Mouse (Mus musculus): ENCODE measurements at regions not wholly inside any gene's neighbourhood (a gene's known extent, or its start where the extent isn't known, plus 50 kb on each side); places are given as distances from the start of the nearest gene placed in this dataset.
A peak's percentile ranks its signal among the peaks of the same experiment; 100 is the strongest.

DNA sequence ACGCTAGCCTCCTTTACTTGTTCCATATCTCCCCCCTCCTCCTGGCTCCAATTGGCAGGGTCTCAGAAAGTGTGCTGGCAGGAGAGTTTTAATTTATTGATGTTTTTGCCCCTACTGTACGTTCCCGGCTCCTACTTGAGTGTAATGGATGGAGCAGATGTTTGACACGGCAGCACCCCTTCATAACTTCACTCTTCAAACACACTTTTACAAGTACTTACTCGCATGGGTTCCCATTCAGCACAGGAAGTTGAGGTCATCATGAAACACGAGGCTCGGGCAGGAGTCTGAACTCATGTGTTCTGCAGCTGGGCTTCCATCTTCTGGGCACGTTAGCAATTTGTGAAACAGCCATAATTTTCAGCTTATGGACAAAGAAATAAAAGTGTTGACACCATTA lies 504.3 kb upstream of the Mgmt start:
- ATAC-seq (replicated peaks; ENCODE audit: low read depth, poor library complexity, severe bottlenecking): no peak

DNA sequence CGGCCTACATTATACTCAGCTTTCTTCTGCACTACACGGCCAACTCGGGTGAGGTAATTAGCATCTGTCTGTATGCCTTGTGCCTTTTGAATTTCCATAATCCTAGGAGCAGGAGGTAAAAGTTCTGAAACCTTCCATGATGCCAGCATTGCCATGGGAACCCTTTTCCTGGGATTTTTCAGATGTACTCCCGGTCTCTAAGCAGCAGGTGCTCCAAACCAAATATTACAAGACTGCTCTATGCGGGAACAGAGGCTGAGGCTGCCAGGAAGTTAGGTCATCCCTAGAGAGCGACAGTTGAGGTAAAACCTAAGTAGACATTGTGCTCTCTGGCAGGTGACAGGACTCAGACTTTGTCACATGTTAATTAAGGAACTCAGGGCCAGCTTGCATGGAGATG lies 501.0 kb upstream of the Mgmt start:
- ATAC-seq (replicated peaks; ENCODE audit: low read depth, poor library complexity, severe bottlenecking): no peak

- ATAC-seq (replicated peaks; ENCODE audit: low read depth, poor library complexity, severe bottlenecking): no peak
These were observed 498.6 kb upstream of the Mgmt start for GRCm38 (mm10) chr7:136395838-136396237.

DNA sequence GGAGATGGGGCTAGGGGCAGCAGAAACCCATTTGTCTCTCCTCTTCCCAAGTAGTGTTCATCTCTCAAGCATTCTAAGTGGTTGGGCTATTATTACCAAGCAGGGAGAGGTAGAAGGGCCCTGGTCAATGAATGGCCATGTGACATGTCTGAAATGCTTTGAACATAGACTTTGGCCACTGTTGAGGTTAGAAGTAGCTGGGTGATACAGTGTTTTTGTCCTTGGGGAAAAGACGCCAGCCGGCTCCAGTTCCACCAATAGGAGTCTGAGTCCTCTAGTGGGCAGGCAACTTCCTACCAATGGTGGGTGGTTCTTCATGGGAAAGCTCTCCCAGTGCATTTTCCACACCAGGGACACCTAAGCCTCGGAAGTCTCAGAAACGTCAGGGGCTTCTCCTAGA lies 497.3 kb upstream of the Mgmt start:
- no peak for ATAC-seq (replicated peaks; ENCODE audit: low read depth, poor library complexity, severe bottlenecking)

DNA sequence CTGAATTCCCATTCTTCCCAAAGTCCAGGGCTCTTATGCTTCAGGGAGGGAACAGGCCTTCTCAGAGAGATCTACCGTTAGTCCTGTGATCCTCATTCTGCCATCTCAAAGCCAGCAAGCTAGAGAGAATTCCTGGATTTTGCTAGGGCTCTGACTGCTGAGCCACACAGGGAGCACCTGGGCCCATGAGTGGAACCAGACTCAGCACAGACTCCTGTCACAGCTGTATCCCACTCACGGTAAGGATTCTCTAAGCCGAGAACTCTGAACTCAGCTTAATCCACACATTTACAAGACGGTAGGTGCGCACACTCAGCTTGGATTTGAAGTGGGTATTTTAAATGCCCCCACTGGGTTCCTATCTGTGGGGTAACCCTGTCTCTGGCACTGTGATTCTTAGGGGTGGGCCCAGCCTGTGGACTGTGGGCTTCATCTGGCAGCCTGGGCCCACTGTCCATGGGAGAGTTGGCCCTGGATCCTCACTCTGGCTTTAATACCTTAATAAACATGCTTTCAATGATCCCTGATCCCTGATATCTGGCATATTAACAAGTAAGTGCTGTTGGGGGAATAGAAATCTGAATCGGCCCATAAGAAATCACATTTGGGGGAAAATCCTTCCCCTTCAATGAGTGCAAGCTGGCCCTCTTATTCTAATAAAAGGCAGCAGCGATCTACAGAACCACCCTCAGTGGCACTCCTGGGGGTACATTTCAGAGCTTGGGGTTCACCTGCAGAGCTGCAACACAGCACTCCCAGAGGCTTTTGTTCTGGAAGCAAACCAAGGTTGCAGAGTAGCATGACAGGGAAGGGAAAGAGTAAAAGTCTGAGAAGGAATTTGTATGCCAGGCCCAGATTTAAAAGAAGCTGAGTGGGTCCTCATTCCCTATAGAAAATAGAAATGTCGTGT lies 491.5 kb upstream of the Mgmt start:
- ATAC-seq (replicated peaks; ENCODE audit: low read depth, poor library complexity, severe bottlenecking): no peak

GRCm38 (mm10) chr7:136405391-136405790 lies 489.0 kb upstream of the Mgmt start:
- ATAC-seq (replicated peaks; ENCODE audit: low read depth, poor library complexity, severe bottlenecking): no peak

GRCm38 (mm10) chr7:136406258-136407100 lies 487.9 kb upstream of the Mgmt start:
- ATAC-seq (replicated peaks; ENCODE audit: low read depth, poor library complexity, severe bottlenecking): no peak

DNA sequence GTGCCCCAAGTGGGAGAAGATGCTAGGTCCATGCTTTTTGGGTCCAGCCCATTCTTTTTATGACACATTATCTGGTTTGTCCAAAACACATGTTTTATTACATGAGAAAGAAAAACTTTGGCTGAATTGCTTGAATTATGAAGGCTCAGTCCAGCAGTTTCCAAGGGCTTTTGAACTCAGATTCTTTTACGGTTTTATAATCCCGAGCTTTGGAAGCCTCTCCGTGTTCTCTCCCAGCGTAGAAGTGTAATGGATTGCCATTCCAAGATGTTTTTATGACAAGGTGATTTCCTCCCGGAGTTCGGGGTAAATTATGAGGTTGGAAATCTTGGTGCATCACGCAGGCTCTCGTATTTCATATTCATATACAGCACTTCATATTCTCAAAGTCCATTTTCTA lies 479.6 kb upstream of the Mgmt start:
- no peak for ATAC-seq (replicated peaks; ENCODE audit: low read depth, poor library complexity, severe bottlenecking)

DNA sequence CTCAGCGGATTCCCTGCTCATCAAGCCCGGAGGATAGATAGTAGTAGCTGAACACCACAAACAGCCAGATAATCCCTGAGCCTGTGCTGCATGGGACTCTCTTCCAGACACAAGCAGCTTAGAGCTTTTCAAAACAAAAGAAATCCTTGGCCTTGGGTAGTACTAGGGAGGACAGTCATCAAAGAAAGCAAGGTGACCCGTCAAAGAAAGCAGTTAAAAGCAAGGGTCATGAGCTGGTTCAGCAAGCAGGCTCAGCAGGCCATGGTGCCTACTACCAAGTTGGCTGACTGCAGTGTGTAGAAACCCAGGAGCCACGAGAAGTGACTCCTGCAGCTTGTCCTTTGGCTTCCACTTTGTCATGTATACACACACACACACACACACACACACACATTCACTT lies 477.1 kb upstream of the Mgmt start:
- ATAC-seq (replicated peaks; ENCODE audit: low read depth, poor library complexity, severe bottlenecking): no peak

- no peak for ATAC-seq (replicated peaks; ENCODE audit: low read depth, poor library complexity, severe bottlenecking)
These were observed 470.4 kb upstream of the Mgmt start for GRCm38 (mm10) chr7:136423846-136424531.

GRCm38 (mm10) chr7:136427164-136427563 lies 467.2 kb upstream of the Mgmt start:
- 0 out of 2 replicates have a peak, but pooled peaks have one; percentile 39 for ATAC-seq (replicated peaks; ENCODE audit: low read depth, poor library complexity, severe bottlenecking)

DNA sequence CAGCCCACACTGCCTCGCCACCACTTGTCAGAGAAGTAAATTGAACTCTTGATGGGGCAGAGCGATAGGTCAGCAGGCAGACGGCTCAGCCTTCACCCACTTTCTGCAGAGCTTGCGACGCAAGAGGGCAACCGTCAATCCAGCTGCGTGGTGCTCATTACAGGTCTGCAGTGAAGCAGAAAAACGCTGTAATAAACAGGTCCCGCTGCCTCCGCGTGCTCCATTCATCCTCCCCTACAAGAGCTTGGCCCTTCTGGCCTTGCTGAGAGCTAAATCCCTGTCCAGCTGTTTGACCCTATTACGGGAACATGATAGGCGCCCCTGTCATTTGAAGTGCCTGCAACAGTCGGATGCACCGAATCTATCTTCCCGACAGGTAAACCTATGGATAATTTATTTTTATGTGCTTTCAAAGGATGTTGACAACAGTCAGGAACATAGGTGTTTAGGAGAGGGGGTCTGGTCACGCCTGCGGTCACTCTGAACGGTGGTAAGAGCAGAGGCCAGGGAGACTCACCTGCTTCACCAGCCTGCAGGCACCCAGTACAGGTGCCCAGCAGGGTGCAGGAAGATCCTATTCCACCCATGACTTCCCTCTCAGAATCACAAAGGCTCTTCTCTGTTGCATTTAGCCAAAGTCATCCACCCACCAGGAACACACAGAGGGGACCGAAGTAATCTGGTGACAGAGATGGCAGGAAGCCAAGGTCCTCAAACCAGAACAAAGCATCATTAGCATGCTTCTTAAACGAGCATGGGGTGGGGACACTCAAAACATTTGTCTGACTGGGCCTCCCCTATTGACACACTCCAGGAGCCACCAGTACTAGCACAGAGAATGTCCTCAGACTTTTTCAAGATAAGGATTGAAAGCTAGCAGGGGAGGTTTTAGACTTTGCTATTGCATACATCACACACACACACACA lies 464.1 kb upstream of the Mgmt start:
- ATAC-seq (replicated peaks; ENCODE audit: low read depth, poor library complexity, severe bottlenecking): no peak

DNA sequence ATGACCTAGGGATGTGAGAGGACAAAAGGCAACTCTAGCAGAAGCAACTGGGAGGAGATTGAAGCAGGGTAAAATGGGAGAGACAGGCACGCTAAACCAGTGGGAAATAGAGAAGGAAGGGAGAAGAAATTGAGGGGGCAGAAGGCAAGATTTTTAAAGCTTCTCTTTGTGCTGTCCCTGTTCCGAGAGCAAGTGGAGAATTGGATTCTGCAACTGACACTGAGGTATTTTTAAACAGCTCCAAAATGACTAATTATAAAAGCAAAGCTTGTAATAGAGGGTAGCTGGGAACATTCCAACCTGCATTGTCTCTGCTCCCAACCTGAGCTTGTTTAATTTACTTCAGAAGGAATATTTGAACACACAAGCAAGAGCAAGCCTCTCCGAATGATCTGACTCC lies 460.7 kb upstream of the Mgmt start:
- no peak for ATAC-seq (replicated peaks; ENCODE audit: low read depth, poor library complexity, severe bottlenecking)

- ATAC-seq (replicated peaks; ENCODE audit: low read depth, poor library complexity, severe bottlenecking): no peak
These were observed 459.9 kb upstream of the Mgmt start for GRCm38 (mm10) chr7:136434510-136434909.

- ATAC-seq (replicated peaks; ENCODE audit: low read depth, poor library complexity, severe bottlenecking): no peak
These were observed 451.0 kb upstream of the Mgmt start for GRCm38 (mm10) chr7:136443436-136443835.

DNA sequence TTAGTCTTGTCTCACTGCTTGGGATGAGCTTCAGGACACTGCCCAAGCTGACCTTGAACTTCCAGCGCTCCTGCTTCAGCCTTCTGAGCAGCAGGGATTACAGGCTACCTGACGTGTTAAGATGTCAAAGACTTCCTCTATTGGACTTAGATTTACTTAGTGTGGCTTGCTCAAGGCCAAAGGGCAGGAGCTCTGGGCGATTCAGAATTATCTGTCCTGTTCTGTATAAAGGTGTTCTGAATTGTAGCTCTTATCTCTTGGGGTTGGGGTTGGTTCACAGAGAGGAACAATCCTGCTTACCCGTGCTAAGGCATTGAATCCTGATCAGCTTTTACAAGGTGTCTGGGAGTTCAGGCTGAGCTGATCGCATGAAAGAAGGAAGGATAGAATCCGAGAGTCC lies 449.3 kb upstream of the Mgmt start:
- no peak for ATAC-seq (replicated peaks; ENCODE audit: low read depth, poor library complexity, severe bottlenecking)

DNA sequence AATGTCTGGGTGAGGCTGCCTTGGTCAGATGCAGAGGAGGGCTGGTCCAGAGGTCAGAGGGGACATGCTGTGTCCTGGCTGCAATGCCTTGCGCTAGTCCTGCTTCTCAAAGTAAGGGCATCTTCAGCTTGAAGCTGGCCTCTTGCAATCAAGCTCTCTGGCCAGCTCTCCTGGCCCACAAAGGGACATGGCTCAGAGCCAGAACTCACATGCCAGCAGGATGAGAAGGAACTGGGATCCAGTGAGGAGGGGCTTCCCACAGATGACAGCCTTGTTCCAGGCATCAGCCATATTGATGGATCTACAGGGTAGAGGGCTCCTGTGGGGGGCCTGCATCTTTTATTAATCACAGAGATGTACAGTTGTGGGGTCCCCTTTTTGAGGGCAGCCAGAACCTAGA lies 445.1 kb upstream of the Mgmt start:
- ATAC-seq (replicated peaks; ENCODE audit: low read depth, poor library complexity, severe bottlenecking): no peak

- no peak for ATAC-seq (replicated peaks; ENCODE audit: low read depth, poor library complexity, severe bottlenecking)
These were observed 442.6 kb upstream of the Mgmt start for GRCm38 (mm10) chr7:136451672-136452361.

GRCm38 (mm10) chr7:136452561-136452960 lies 441.9 kb upstream of the Mgmt start:
- no peak for ATAC-seq (replicated peaks; ENCODE audit: low read depth, poor library complexity, severe bottlenecking)
